Mouse (Mus musculus) cerebellum, adult 2 months (tissue): ENCODE measurements around the gene Ubxn6.

Experiments
- CTCF ChIP-seq: fragments of 200-500 bp; IDR thresholded peaks from 2 replicates; pipeline ENCODE4 v1.5.1; 2011; ENCODE audit warnings: low read depth, mild to moderate bottlenecking, control low read depth, low read length, moderate library complexity, borderline replicate concordance; ENCODE audit not compliant: insufficient read depth
- POLR2A ChIP-seq: fragments of 200-500 bp; IDR thresholded peaks from 2 replicates; pipeline ENCODE4 v1.6.1; 2011; ENCODE audit warnings: low read length, control low read depth, borderline replicate concordance; ENCODE audit not compliant: insufficient read depth

- TF ChIP-seq CTCF (no peak), POLR2A (no peak)
Measured at GRCm38 (mm10) chr17:56031431-56031830, 43.4 kb downstream of the Ubxn6 start.
